Mouse (Mus musculus): ENCODE measurements around the gene Sars.

Sars gene

DNA sequence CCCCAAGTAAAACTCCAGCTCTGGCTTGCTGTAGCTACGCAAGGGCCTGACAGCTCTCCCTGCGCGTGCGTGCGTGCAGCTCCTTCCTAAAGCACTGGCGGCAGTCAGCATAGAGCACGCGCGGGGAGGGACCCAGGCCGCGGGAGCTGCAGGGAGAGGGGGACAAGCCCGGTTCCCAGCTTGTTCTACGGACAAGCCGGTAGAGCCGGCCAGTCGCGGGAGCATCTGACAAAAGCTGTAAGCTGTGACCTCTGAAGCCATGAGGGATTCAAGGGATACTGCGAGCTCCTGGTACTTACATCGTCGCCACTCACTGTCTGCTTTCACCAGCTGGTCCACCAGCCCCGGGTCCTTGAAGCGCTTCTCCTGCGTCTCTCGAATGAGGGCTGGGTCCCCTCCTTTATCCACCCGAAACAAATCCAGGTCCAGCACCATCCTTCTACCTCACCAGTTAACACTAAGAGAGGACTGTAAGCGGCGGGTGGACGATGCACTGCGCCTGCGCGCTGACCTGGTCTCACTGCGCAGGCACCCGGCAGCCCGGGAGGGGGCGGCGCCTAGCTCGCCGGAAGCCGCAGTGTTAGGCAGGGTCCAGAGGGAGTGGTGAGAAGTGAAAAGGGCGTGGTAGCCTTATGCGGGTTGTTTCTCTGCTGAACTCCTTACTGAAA, at the start of gene Sars:
Gene Sars (minus strand): TSS at position 512 of the 668 bp plus-strand sequence.
- DNase-seq (ENCODE audit: low read depth, low spot score), result peak; percentile 92

DNA sequence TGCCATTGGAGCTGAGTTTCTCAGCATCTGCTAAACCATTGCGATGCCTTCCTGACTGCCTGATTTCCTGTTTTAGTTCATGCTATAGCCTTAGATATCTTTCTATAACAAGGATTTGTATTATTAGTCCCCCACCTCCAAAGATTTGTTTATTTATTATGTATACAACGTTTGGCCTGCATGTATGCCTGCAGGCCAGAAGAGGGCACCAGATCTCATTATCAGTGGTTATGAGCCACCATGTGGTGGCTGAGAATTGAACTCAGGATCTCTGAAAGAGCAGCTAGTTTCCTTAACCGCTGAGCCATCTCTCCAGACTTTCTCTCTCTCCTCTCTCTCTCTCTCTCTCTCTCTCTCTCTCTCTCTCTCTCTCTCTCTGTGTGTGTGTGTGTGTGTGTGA, 45.0 kb upstream of the Sars start:
- peak; percentile 32 for DNase-seq (ENCODE audit: low read depth, low spot score)

DNA sequence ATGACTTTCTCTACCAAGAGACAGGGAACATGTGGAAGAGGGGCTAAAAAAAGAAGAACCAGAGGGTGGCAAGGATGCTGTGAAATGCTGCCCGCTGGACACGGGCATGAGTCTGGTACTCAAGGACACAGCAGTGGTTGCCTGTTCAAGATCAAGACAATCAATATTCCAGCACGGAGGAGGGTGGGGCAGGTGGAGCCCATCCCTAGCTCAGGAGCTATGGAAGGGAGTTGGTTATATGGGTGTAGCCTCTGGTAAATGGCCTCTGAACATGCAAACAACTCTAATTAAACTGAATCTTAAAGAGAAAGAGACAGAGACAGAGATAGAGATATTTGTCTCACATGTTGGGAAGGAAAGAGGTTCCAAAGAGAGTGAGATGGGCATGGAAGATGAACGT, 39.7 kb upstream of the Sars start:
- DNase-seq (ENCODE audit: low read depth, low spot score), result no peak

DNA sequence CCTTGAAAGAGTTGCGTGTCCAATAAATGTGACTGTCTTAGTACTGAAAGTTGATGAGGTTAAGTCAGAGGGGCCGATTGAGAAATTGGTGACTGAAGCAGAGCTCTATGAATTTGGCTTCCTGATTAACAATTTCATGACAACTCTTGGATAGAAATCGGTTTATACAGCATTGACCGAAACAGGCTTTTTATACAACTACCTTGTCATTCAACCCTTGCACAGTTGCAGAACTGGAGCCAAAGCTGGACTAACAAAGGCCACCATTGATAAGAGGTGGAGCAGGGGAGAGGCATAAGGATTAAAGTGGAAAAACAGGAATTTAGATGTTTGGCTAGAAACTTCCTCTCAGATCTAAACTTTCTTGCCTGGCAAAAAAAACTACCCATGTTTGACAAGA, 33.8 kb upstream of the Sars start:
- DNase-seq (ENCODE audit: low read depth, low spot score), result no peak

DNA sequence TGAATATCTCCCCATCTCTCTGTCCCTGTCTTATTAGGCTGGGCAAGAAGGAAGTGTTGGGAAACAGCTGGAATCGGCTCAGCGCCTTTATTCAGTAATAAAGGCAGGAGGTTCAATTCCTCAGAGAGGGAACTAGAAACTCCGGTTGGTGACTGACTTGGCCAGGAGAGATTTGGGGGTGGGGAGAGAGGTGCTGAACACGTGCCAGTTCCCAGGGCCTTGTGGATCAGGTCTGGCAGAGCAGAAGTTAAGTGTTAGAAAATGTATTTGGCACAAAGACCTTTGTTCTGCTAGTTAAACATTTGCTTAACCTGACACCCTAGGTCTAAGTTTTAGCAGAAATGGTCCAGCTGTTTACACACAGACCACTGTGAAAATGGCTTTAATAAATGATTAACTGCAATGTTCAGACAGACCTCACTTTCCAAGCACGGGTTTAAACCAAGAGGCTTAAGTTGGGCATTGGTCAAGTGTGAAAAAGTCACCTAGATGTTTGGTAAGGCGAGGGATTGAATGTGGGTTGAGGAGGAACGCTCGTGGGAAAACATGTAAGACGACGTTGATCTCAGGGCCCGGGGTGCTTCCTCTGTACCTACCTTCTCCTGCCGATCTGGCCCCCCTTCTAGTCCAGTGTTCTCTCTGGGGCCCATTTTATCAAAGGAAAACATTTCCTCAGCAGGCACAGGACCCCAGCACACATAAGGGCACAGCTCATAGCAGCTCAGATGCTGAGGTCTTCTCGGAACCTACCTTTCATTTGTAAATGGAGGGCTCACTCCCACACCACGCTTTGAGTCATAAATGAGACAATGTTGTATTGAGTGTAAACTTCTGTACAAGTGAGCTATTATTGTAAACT, 32.0 kb upstream of the Sars start:
- no peak for DNase-seq (ENCODE audit: low read depth, low spot score)

DNA sequence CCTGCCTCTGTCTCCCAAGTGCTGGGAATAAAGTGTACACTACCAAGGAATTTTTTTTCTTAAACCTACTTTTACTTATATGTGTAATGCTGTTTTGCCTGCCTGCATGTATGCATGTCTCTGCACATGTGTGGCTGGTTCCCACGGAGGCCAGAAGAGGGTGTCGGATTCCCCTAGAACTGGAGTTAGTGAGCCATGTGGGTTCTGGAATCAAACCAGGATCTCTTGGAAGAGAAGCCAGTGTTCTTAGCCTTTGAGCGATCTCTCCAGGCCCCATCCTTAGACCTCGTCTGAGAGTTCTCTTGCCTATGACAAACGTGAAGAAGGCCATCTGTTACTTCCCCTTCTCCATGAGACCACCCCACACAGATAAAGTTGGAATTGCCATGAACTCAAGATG, 30.5 kb upstream of the Sars start:
- DNase-seq (ENCODE audit: low read depth, low spot score), result no peak

DNA sequence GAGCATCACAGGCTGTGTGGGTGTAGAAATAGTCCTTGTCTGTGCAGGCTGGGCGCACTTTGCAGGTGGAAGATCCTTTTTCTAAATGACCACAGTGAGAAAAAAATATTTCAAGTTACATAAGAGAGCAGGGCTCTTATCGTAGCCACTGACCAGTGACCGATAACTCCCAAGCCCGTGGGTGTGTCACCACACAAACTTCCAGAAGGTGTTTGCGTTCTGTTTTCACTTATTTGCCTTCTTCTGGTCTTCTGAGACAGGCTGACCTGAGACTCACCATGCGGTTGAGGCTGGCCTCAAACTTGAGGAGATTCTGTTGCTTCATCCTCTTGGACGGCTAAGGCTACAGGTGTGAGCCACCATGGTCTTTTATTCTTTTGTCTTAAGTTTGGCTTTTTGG, 30.0 kb upstream of the Sars start:
- no peak for DNase-seq (ENCODE audit: low read depth, low spot score)

DNA sequence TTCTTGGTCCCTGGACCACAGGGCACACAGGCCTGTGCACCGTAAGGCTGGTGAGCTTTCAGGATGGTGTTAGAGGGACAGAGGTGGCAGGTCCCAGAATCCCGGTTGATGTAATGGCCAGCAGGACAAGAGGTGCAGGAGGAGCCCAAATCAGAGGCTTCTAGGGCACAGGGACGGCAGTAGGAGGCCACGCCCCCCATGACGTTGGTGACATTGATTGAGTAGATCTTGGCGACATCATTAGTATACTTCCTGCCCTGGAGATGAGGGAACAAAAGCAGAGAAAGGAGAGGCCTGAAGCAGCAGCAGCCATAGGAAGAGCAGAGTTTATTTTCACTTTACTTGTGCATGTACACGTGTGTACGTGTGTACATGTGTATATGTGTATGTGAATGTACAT, 22.8 kb upstream of the Sars start:
- no peak for DNase-seq (ENCODE audit: low read depth, low spot score)

DNA sequence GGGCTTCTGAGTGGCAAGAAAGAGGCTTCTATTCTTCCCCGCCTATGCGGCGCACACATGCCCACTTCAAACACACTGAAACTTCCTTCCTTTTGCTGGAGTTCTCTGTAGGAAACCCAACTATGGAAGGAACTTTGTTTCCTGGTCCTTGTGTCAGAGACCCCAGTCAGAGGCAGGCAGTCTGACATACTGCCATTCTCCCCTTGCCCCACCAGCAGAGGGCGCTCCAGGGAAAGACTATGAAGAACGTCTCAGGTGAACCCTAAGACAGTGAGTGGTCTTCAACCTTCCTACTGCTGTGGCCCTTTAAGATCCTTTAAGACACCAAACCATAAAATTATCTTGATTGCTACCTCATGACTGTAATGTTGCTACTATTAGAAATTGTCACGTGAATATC, 21.4 kb upstream of the Sars start:
- DNase-seq (ENCODE audit: low read depth, low spot score), result peak; percentile 55

DNA sequence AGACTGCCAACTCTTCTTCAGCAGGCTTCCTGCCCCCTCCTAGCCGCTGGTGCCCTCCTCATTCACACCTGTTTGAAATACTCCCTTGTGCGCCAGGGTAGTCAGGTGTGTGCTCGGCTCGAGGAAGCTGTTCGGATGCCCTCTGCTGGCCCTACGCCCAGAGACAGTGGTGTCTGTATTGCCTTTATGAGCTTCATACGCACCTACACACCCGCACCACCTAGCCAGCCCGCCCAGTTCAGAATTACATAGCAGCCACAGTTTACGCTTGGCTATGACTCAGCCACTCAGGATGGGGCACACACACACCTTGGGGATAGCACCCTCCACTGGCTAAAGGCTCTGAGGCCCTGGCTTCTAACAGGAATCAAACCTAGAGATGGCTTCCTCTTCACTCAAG, 13.9 kb upstream of the Sars start:
- peak; percentile 83 for DNase-seq (ENCODE audit: low read depth, low spot score)

DNA sequence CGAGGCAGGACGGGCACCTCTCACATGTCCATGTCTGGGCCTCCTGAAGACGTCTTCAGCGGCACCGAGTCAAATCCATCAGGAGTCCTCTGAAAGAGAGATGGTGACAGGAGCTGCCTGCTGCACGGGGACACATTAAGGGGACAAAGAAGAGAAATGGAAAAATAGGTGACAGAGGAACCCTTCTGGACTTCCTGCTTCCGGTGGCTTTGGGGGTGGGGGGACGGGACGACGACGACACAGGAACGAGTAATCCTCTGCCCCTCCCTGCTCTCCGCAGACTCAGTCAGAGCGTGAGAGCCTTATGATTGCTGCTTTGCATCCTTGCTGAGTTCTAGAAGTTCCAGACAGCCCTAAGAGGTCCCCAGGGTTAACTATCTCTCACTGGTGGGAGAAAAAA, 13.4 kb upstream of the Sars start:
- DNase-seq (ENCODE audit: low read depth, low spot score), result peak; percentile 75

DNA sequence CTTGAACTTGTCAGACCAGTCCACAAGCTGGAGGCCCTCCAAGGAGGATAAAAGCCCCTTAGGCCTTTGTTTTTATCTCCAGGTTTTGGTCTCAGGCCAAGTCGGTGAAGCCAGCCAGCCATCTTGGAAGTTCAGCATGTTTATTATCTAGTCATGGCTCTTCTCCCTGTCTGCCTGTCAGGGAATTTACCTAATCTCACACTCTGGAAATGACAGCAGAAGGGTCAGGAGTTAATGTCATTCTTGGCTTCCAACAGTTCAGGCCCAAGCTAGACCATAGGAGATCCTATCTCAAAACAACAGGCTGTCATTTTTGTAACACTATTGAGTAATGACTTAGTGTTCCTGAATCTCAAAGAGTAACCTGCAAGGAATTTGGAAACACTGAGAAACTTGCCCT, 9.2 kb upstream of the Sars start:
- no peak for DNase-seq (ENCODE audit: low read depth, low spot score)

DNA sequence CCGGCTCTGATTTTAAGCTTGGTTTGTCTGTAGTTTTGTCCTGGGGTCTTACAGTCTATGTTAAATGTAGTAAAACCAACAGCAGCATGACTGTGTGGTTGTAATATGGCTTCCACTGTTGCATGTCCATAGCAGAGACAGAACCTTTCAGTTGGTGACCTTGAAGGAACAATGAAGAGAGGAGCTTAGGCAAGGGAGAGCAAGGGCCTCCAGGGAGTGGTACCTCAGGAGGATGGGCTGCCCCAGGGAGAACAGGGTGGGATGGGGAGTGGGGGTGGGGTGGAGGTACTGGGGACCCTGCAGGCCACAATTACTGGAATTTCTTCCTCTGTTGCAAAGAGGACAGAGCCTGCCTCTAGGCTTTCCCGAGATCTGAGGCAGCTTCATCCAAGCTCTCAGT, 7.0 kb upstream of the Sars start:
- no peak for DNase-seq (ENCODE audit: low read depth, low spot score)

DNA sequence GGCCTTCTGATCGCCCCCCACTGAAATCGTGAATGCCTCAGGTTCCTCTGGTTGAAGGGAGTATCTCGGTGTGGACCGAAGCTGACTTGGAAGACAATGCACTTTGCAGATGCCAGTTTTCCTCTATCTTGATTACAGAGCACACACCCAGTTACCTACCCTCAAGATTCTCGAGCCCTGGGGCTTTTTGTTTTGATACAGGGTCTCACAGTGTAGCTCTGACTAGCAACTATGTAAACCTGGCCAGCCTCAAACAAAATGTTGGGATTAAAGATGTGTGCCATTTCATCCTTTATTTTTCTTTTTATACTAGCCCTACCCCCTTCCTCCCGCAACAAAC, 327 bp upstream of the Sars start:
- DNase-seq (ENCODE audit: low read depth, low spot score), result no peak

DNA sequence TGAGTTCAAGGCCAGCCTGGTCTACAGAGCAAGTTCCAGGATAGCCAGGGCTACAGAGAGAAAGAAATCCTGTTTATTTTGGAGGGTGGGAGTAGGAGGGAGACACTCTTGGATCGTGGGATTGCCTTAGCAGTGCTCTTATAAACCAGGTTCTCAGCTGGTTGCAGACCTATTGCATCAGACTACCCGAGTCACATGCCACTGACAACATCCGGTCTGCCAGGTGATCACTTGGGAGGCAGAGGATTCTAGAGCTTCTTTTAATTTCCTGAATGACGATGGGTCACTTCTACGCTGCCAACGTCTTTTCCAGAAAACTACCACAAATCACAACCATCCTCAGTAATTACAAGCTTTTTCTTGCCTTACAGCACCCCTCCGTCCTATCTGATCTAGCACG, 980 bp downstream of the Sars start:
- peak; percentile 78 for DNase-seq (ENCODE audit: low read depth, low spot score)

DNA sequence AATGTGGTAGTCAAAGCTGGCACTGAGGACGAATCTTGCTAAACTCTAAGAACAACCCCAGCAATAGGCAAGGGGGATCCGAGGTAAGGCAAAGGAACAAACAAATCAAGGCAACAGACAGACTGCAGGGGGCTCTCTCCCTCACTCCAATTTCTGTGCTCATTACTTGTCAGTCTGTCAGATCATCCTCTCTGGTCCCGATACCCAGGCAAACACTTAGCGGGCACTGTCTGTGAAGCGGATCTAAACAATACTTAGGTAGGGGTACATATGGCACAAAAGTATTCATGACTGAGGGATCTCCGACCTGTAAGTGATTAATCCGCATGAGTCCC, 8.7 kb downstream of the Sars start:
- DNase-seq (ENCODE audit: low read depth, low spot score), result no peak

DNA sequence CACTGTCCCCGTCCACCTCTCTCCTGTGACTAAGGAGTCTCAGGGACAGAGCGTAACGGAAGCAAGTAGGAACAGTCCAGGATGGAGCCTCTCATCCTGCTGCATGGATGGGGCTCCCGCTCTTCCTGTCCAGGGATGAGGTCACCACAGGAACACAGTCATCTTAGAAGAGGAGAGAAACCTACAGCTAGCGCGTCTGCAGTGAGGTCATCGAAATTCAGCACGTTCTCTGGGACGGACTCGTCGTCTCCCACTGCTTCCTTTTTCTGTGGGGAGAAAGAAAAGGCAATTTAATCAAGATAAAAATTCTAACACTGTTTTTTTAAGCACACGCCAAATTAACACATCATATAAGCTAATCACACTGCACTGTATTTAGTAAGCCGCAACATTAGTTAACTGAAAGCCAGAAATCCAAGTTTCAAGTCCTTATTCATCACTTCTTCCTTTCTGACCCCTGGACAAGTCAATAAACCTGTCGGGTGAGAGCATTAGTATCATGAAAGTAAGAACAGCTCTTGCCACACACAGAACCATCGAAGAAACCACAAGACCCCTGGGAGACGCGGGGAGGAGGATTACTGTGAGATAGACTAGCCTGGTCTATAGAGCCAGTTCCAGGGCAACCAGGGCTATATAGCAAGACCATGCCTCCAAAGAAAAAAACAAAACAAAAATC, 9.2 kb downstream of the Sars start:
- no peak for DNase-seq (ENCODE audit: low read depth, low spot score)

DNA sequence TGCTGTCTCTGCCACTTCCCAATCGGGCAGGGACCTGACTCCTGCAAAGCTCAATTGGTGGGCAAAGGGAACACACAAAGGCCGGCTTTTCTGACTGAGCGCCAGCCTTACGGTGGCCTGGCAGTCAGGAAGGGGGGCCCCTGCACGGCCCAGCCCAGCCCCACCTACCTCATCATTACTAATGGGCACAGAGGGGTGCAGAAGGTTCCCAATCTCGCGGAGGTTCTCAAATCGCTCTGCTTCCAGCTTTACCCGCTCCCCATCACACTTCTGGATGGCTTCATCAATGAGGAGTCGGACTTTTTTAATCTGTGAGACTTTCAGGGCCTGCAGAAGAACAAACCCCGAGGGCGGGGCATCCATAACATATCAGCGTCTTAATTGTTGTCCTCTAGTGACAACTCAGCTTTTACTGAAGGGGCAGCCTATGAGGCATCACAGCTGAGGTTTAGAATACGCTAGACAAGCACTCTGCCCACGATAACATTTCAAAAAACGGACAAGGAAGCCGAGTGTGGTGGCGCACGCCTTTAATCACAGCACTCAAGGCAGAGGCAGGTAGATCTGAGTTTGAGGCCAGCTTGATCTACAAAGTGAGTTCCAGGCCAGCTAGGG, 11.0 kb downstream of the Sars start:
- no peak for DNase-seq (ENCODE audit: low read depth, low spot score)

DNA sequence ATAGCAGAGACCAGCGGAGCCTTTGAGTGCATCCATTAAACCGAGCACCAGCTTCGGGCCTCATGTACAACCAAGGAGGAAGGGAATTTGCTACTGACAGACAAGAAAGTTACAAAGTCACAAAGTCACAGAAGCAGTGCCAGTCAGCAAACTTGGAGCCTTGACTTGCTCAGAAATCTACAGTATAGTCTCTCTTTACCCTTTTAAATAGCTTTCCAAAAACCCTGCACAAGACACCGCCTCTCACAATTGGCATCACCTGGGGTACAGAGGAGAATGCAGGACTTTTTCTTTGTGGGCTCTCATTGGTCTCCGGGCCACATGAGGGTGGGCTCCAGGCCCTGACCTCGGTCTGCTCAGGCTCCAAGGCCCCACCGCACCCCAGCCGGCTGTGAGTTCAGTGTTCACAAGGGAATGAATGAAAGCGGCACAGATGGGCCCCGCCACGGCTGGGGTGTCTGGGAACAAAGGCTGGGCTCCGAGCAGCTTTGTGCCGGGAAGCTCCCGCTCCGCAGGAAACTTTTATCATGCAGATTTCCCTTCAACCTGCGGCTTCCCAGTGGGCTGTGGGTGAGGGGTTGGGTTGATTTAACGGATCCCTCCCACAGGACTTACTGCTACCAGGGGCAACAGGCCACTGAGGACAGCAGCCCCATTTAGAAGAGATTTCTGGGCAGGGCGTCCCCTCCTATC, 11.7 kb downstream of the Sars start:
- DNase-seq (ENCODE audit: low read depth, low spot score), result no peak

DNA sequence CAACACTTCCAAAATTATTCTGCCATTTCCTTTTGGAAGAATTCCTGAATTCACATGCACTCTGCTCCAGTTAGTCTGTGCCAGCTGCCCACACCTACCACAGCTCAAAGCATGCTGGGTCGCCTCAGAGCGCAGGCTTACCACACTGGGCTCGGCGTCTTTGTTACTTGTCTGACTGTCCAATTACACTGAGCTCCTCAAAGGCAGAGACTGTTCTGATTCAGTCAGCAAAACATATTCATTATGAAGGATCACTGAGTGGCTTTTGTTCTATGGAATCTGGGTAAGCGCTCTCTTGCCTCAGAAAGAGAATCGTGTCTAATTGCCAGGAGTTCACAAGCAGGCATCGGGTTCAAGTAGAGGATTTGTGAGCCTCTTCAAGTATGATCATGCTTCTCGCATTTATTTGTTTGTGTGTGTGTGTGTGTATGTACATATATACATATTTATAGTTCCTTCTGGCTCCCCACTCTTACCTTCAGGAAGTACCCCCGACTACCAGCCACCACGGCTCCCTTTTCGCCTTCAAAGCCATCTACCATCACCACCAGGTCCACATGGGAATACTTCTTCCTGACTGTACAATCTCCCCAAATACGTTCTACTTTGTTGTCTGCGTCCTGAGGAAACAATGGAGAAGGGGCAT, 12.3 kb downstream of the Sars start:
- no peak for DNase-seq (ENCODE audit: low read depth, low spot score)

DNA sequence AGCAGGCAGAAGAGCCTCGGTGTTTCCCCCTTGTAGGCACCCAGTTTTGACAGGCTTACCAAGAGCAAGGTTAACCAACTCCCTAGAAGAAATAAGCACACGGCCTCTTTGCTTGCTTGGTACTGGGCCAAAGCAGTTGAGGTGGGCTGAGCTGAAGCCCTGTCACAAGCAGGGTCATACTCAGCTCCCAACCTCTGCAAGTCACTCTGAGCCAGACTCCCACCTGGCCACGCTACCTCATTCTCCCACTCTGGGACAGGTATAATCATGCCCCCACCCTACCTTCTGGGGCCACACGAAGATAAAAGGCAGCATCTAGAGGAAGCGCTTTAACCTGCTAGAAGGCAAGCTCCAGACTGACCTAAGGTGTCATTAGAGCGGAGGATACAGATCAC, 19.4 kb downstream of the Sars start:
- DNase-seq (ENCODE audit: low read depth, low spot score), result no peak
